Mouse (Mus musculus) Muller cell, postnatal 12 days (primary cell): ENCODE data around the gene Fam207a.
A peak's percentile ranks its signal among the peaks of the same experiment; 100 is the strongest.

Experiments used
- DNase-seq: peaks from one replicate; pipeline ENCODE4 v3.0.0-alpha.2; 2015; ENCODE audit errors: inconsistent ontology term

The Fam207a gene

DNA sequence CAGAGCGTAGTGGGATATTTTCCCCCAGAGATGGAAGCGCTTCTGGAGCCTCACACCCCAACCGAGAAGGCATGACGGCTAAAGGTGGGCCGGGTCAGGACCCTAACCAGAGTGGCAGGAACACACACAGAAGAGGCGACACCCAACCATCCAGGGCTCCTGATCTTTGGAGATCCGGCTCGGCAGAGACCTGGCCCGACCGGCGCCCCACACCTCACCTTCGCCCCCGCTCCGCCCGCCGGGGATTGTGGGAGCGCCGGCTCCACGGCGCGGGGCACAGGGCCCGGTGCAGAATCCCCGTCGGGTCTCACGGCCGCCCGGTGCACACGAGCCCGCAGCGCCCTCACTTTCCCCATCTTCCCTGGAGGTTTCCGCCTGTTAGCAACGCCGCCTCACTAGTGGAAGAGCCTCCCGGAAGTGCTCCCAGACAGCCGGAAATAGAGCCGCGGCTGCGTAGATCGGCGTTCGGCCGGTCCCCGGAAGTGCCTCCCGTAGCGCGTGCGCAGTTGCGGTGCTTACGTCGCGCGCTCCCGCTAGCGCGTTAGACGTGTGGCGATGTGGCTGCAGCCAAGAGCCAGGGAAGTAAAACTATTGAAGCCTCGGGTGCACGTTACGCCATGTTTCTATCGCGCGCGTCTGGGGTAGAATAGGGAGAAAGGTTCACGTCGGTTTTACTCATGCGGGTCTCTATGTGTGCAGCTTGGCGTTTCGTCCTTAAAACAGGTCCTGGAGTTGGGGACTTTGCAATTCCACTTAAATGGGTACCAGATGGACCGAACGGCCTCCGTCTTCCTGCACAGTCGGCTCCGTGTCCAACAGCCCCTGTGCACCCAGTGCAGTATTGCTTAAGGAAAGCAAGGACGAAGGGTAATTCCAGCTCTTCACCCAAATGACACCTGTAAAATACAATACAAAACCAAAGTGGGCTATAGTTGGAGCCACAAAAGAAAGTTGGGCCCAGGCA is at the start of gene Fam207a:
Gene Fam207a (minus strand): TSS at position 401 of the 964 bp plus-strand sequence.
- DNase-seq, result peak; percentile 94

DNA sequence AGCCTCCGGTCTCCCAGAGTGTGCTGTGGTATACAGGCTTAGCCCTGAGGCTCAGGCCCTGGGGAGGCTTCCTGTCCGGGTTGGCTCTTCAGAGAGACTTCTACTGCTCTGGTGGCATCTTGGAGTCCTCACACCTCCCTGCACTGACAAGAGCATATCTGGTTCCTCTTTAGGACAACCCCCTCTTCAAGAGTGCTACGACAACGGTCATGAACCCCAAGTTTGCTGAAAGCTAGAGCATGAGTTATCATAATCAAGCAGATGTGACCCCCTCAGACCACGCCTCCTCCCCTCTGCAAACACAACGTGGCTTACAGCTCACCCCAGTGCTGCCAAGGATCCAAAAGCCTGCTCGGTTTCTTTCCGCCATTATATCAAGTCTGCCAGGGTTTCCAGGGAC is 49.4 kb upstream of the Fam207a start:
- no peak for DNase-seq

GRCm38 (mm10) chr10:77561508-77561907 is 45.9 kb upstream of the Fam207a start:
- DNase-seq, result no peak

DNA sequence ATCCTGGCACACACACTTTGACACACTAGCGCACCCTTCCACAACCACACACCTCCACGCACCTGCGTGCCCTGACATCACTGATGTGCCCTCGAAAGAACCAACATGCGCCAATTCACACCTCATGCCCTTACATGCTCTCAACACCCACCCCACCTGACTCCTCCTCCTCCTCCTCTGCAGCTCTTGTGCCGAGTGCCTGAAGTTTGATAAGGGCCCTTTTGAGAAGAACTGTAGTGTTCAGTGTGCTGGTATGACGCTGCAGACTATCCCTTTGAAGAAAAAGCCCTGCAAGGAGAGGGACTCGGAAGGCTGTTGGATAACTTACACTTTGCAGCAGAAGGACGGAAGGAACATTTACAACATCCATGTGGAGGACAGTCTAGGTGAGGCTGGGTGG is 45.2 kb upstream of the Fam207a start:
- no peak for DNase-seq

GRCm38 (mm10) chr10:77560090-77560489 is 44.5 kb upstream of the Fam207a start:
- no peak for DNase-seq

- no peak for DNase-seq
Observed at GRCm38 (mm10) chr10:77557641-77558040, 42.1 kb upstream of the Fam207a start.

DNA sequence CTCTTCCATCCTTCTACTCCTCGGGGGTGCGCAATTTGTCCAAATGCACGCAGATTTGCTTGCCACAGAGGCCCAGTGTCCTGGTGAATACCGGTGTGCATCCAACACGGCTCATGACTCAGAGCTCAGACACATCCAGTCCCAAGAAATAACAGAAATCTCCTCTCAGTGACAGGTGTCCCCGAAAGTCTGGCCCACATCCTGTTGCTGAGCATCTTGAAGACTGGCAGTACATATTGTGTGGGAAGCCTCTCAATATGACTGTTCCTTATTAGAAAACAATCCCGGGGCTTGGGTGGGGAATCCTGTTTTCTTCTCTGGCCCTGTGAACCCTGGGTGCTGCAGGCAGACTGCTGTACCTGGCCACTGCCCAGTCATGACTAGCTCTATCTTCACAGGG is 41.0 kb upstream of the Fam207a start:
- no peak for DNase-seq

- no peak for DNase-seq
Observed at GRCm38 (mm10) chr10:77554918-77555317, 39.3 kb upstream of the Fam207a start.

DNA sequence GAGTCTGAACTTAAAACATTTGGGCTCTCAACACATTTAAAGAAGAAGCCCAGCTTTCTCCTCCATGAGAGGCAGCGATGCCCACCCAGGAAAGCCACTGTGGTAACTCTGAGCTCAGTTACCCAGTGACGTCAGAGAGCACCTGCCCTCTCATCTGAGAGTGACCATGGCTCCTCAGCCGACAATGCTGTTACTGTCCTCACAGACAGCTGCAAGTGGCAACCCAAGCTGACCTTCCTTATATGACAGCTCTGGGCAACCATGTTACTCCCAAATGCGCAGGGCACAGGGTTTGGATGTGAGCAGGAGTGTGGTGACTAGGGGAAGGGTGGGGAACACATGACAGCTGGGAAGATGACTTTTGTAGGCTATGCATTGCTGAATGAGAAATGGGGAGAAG is 37.7 kb upstream of the Fam207a start:
- DNase-seq, result no peak

DNA sequence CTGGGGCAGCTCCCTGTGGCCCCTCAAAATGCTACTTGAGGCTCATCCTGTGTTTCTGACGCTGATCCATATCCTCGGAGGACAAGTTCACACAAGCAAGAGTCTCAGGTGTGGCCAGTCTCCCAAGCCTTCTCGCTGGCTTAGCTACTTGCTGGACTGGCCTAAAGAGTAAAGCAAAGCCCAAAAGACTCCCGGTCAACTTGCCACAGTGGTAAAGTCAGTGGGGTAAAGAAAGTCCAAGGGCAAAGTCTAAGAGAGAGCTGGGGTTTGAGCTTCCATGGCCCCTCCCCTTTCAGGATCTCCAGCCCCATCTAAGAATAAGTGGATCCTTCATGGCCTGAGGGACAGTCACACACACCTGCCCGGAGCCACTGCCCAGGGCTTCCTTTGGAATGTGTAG is 36.6 kb upstream of the Fam207a start:
- no peak for DNase-seq

GRCm38 (mm10) chr10:77550874-77551273 is 35.3 kb upstream of the Fam207a start:
- DNase-seq, result no peak

DNA sequence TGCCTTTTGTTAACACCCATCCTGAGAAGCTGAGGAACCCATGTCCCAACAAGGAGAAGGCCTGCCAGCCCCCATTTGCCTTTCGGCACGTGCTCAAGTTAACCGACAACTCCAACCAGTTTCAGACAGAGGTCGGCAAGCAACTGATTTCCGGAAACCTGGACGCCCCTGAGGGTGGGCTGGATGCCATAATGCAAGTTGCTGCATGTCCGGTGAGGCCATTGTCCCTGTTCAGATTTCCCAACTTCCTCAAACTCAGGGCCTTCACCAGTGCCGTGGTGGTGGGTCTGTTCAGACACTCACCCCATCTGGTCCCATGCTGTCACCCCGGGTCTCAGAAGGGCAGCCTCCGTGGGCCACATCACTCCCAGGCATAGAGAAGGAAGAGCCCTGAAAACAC is 33.0 kb upstream of the Fam207a start:
- no peak for DNase-seq

- peak; percentile 79 for DNase-seq
Observed at GRCm38 (mm10) chr10:77544916-77545315, 29.3 kb upstream of the Fam207a start.

DNA sequence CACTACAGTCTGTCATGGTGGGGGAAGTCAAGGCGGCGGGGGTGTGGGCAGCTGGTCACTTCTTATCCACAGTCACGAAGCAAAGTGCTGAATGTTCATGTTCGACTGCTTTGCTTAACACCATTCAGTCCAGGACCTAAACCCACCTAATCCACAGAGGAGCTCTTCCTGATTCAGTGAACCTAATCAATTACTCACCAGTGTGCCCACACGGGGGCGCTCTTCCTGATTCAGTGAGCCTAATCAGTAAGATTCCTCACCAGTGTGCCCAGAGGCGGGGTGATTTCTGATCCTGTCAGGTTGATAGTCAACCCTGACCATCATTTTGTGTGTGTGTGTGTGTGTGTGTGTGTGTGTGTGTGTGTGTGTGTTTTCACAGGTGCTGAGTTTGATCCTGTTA is 27.6 kb upstream of the Fam207a start:
- no peak for DNase-seq

DNA sequence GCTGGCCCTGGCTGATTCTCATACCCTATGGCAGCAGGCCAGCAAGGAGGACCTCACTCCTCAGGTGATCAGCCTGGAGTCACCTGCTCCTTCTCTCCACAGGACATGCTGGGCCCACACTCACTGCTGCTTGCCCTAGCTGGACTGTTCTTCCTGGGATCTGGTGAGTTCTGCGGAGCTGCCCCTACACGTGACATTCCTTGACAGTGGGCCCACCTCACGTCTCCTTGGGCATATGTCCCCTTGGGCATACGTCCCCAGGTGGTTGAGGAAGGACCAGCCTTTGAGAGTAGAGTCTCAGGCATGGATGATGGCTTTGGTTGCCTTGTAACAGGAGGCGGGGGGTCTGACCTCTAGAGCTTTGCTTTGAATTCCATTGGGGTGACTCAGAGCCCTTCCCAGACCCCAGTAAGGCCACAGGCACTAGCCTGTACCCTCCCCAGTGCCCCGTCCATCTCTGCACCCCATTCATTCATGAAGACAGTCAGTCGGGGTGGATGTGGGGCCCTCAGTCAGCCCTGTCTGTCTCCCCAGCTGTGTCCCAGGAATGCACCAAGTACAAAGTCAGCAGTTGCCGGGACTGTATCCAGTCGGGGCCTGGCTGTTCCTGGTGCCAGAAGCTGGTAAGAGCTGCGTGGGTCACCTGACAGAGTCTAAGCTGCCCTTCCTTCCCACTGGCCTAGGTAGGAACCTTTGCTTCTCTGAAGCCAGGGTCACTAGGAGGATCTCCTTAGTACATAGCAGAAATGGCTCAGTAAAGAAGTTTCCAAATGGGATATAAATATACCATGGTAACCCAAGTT is 26.5 kb upstream of the Fam207a start:
- peak; percentile 29 for DNase-seq

GRCm38 (mm10) chr10:77540576-77541102 is 25.1 kb upstream of the Fam207a start:
- DNase-seq, result no peak

- DNase-seq, result no peak
Observed at GRCm38 (mm10) chr10:77539320-77539945, 23.8 kb upstream of the Fam207a start.

GRCm38 (mm10) chr10:77537215-77538209 is 21.9 kb upstream of the Fam207a start:
- no peak for DNase-seq

- no peak for DNase-seq
Observed at GRCm38 (mm10) chr10:77536727-77537126, 21.1 kb upstream of the Fam207a start.

DNA sequence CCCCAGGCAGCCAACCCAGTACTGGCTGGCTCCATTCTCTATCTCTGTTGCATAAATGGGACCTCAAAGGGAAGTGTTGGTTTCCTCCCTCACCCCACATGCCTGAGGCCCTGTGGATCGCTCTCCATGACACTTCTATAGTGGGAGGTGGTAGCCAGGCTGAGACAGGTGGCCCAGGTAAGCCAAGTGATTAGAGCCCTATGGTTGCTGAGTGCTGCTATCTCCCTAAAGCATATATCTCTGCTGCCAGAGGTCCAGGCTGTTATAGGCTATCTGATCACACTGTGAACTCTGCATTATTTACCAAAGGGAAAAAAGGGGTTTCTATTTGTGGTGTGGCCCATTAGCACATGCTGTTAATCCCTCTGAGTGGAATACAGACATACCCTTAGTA is 16.4 kb upstream of the Fam207a start:
- no peak for DNase-seq
